Mouse (Mus musculus): ENCODE results near the gene Itga4.

- TF ChIP-seq POLR2A (IDR thresholded peaks at IDR 0.05; ENCODE audit: control insufficient read depth in 1 of 2, insufficient read depth in 1 of 2, low read depth in 1 of 2, low read length in 2 of 2, poor library complexity in 1 of 2), result no peak
- no peak for TF ChIP-seq GATA1 (IDR thresholded peaks at IDR 0.05; ENCODE audit: low read depth, low read length)
- TF ChIP-seq MAX (IDR thresholded peaks at IDR 0.05; ENCODE audit: low read length), result no peak
Observed at GRCm38 (mm10) chr2:79206191-79206755, 49.0 kb upstream of the Itga4 start.

All from MEL (cell line).